11 mouse cellular contexts compared by ENCODE assay signal in the genomic region with DNA sequence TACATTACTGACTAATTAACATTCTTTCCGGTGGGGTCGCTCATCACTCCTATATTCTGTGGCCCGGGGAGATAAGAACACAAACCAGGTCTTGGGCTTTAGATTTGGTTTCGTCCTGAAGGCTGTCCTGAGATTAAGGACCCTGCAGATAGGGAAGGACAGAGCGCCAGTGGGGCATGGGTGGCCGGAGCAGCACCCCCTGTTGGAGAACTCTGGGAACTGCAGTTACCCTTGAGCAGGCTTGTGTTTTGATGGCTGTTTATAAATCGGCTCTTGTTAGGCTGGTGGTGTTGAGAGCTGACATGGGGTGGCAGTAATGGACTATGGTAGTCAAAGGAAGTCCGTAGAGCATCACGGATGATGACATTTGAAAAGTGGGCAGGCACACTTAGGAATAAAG. TPM values are rescaled to one million over a fixed set of nuclear protein-coding genes. Genes with fewer than 3 reads are reported as not detected.
A peak's percentile ranks its signal among the peaks of the same experiment; 100 is the strongest.
DNase-seq lines count a peak whose midpoint lies in the region; ATAC-seq and TF ChIP-seq lines count a peak whose summit lies in the region.
"Had no signal": no experiment of that assay in that cellular context is flagged by ENCODE, and none has a peak within 500 bp of the region (broad histone marks: within the 10 kb centered on the region; RNA-seq: fewer than 3 reads in every experiment).

No protein-coding gene starts in this region.

- no peak for DNase-seq in forebrain, postnatal 0 days
- DNase-seq in forebrain, embryonic 14.5 days (ENCODE audit: low spot score): no peak
- no peak for DNase-seq in lung, postnatal 0 days (ENCODE audit: low spot score)
- no peak for DNase-seq in lung, postnatal 36 days
- peak; percentile 39 for DNase-seq in MEL-GATA-1-ER (ENCODE audit: extremely low read depth, low read depth)
- peak; percentile 10 for DNase-seq in mesoderm, embryonic 11.5 days (ENCODE audit: low read depth, low spot score)
- no peak for DNase-seq in urinary bladder, postnatal 4 days (ENCODE audit: low spot score in 2 of 2)
- DNase-seq in kidney, adult 18-20 months: no peak
- DNase-seq: cerebellum, adult 11 months had no signal

- H3K4me2 ChIP-seq in forebrain, postnatal 0 days (ENCODE audit: low read depth): no peak overlapping the region
- no peak overlapping the region for H3K4me2 ChIP-seq in forebrain, embryonic 14.5 days (ENCODE audit: low read length)
- H3K4me2 ChIP-seq in lung, postnatal 0 days (replicated peaks; ENCODE audit: low read depth, low read length): no peak overlapping the region
- H3K4me2 ChIP-seq: limb, embryonic 15.5 days had no signal

- H3K4me3 ChIP-seq in forebrain, postnatal 0 days (ENCODE audit: low read depth, low read length): no peak overlapping the region
- no peak overlapping the region for H3K4me3 ChIP-seq in forebrain, embryonic 14.5 days (ENCODE audit: low read depth, low read length)
- H3K4me3 ChIP-seq in lung, postnatal 0 days (ENCODE audit: low read depth, low read length): no peak overlapping the region
- H3K4me3 ChIP-seq: heart, embryonic 12.5 days; limb, embryonic 15.5 days had no signal

- H3K9ac ChIP-seq in forebrain, postnatal 0 days: no peak overlapping the region
- no peak overlapping the region for H3K9ac ChIP-seq in forebrain, embryonic 14.5 days (ENCODE audit: low read length)
- H3K9ac ChIP-seq in lung, postnatal 0 days (replicated peaks; ENCODE audit: low read depth): no peak overlapping the region
- H3K9ac ChIP-seq: heart, embryonic 12.5 days; limb, embryonic 15.5 days had no signal

- no peaks in the 10 kb centered on the region for H3K9me3 ChIP-seq in forebrain, postnatal 0 days (ENCODE audit: low read length)
- no peaks in the 10 kb centered on the region for H3K9me3 ChIP-seq in forebrain, embryonic 14.5 days (replicated peaks; ENCODE audit: control insufficient read depth, low read length)
- no peaks in the 10 kb centered on the region for H3K9me3 ChIP-seq in lung, postnatal 0 days (ENCODE audit: low read length)
- H3K9me3 ChIP-seq: heart, embryonic 12.5 days; limb, embryonic 15.5 days had no signal

- H3K27me3 ChIP-seq in forebrain, postnatal 0 days (ENCODE audit: insufficient read depth, low read length): peaks cover 15% of the 10 kb centered on the region; the same call in 1 of the 2 replicates
- H3K27me3 ChIP-seq in forebrain, embryonic 14.5 days (replicated peaks; ENCODE audit: control insufficient read depth, insufficient read depth, low read length): peaks cover 11% of the 10 kb centered on the region
- 0 out of 2 replicates have a peak, but pooled peaks cover 4% of the 10 kb centered on the region for H3K27me3 ChIP-seq in lung, postnatal 0 days (replicated peaks; ENCODE audit: insufficient read depth, low read length)

- H3K4me1 ChIP-seq in forebrain, postnatal 0 days (ENCODE audit: insufficient read depth): no peaks in the 10 kb centered on the region
- no peaks in the 10 kb centered on the region for H3K4me1 ChIP-seq in forebrain, embryonic 14.5 days (ENCODE audit: control insufficient read depth, insufficient read depth, low read length)
- H3K4me1 ChIP-seq in lung, postnatal 0 days (ENCODE audit: insufficient read depth, low read depth, low read length): no peaks in the 10 kb centered on the region
- H3K4me1 ChIP-seq: heart, embryonic 12.5 days had no signal

- peak; percentile 54 for TF ChIP-seq CTCF in forebrain, postnatal 0 days (IDR thresholded peaks at IDR 0.05; ENCODE audit: low read depth)
- TF ChIP-seq CTCF in lung, postnatal 0 days (IDR thresholded peaks at IDR 0.05): peak; percentile 56

- no peak for ATAC-seq in forebrain, postnatal 0 days
- no peak for ATAC-seq in forebrain, embryonic 14.5 days
- no peak for ATAC-seq in lung, postnatal 0 days

- TF ChIP-seq EP300 in lung, postnatal 0 days (IDR thresholded peaks at IDR 0.05): no peak

- no peak overlapping the region for H3K27ac ChIP-seq in forebrain, postnatal 0 days (ENCODE audit: low read depth, low read length)
- no peak overlapping the region for H3K27ac ChIP-seq in forebrain, embryonic 14.5 days (ENCODE audit: low read depth, low read length)
- no peak overlapping the region for H3K27ac ChIP-seq in lung, postnatal 0 days (ENCODE audit: low read length)
- H3K27ac ChIP-seq: limb, embryonic 15.5 days had no signal

- WGBS in forebrain, postnatal 0 days: 51% methylated on average over 9 of the region's 9 CpGs
- WGBS in forebrain, embryonic 14.5 days: 45% methylated on average over 9 of the region's 9 CpGs
- WGBS in lung, postnatal 0 days: 49% methylated on average over 9 of the region's 9 CpGs

- no peaks in the 10 kb centered on the region for H3K36me3 ChIP-seq in forebrain, postnatal 0 days (ENCODE audit: insufficient read depth)
- no peaks in the 10 kb centered on the region for H3K36me3 ChIP-seq in forebrain, embryonic 14.5 days (ENCODE audit: control insufficient read depth, insufficient read depth, low read length)
- H3K36me3 ChIP-seq in lung, postnatal 0 days (ENCODE audit: insufficient read depth, low read length): no peaks in the 10 kb centered on the region
- H3K36me3 ChIP-seq: heart, embryonic 12.5 days; limb, embryonic 15.5 days had no signal

RNA-seq across cellular contexts. Expression of gene Dmrta2, which starts 41.3 kb away (rescaled TPM):
- 6.3 and 7.3 TPM in 2 replicates for total RNA-seq in forebrain, postnatal 0 days (2014; rRNA removed)
- 0.87 and 1.4 TPM in 2 replicates for polyA plus RNA-seq in forebrain, postnatal 0 days (2015; fragmentation: Nextera tagmentation; extraction: Ambion mirVana)
- polyA plus RNA-seq in forebrain, embryonic 14.5 days (2014; fragmentation: Nextera tagmentation; extraction: Ambion mirVana): 4.1 and 5.9 TPM in 2 replicates
- 0.05 TPM in 1 of 2 replicates, not detected in the other for polyA plus RNA-seq in lung, postnatal 0 days (2015; fragmentation: Nextera tagmentation; extraction: Ambion mirVana)

Comparison
In these comparisons a context has a peak if more than half of its experiments do, and no peak if none do; other contexts are left out.
1. DNase-seq: peak in MEL-GATA-1-ER (single experiment) and mesoderm, embryonic 11.5 days (single experiment); none in forebrain, postnatal 0 days (single experiment), forebrain, embryonic 14.5 days (single experiment), lung, postnatal 0 days (single experiment), lung, postnatal 36 days (single experiment), urinary bladder, postnatal 4 days (0 of 2) and kidney, adult 18-20 months (single experiment).